Mouse (Mus musculus) thymus, postnatal 4 days (tissue): ENCODE results near the gene Plagl1.
A peak's percentile ranks its signal among the peaks of the same experiment; 100 is the strongest.

ENCODE experiments used
- DNase-seq: peaks from one replicate; pipeline ENCODE4 v3.0.0; 2021

The Plagl1 gene

DNA sequence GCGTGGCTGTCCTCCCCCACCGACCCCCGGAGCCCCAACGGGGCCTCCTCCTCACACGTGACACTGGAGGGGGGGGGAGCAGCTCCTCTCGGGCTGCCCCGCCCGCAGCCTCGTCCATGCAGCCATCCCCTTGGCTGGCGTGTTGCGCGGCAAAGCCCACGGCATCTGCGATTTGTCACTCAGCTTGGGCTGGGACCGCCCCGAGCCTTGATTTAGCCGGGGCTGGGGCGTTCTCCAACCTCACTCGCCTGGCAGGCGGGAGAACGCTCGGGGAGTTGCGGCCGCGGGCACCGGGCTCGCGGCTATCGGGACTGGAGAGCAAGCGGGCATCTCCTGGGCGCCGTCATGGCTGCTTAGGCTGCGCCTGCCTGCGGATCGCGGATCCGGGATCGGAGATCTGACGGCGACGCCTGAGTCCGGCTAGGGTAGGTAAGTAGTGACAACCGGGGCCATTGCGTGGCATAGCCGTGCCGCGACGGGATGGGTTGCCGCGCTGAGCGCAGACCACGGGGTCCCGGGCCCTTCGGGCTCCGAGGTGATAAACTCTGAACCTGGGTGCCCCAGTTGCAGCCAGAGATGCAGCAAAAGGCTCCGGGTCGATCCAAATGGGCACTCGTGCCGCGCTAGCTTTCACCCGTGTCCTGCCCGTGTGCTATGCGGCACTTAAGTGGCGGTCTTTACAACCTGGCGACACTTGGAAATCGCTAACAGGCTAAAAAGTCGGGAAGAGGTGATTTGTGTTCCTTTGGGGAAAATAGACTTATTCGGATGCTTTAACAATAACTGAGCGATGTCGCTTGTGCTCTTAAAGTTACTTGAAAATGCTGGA is 30.5 kb downstream of the Plagl1 start:
- peak; percentile 59 for DNase-seq

DNA sequence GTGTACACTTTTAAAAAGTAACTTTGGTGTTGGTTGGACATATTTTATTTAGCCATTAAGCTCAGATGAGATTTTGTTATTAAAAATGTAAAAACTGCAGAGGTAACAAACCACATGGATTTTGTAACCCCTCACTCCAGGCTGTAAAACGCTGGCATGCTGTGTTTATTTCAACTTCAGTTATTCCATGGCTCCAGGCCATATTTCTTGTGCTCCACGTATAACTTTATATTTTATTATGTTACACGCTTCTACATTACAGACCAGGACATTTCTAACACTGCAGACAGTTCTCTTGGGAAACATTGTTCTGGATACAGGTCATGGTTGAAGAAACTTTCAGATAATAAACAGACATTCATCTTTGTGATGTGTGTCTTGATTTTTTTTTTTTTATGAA is 32.7 kb downstream of the Plagl1 start:
- no peak for DNase-seq

DNA sequence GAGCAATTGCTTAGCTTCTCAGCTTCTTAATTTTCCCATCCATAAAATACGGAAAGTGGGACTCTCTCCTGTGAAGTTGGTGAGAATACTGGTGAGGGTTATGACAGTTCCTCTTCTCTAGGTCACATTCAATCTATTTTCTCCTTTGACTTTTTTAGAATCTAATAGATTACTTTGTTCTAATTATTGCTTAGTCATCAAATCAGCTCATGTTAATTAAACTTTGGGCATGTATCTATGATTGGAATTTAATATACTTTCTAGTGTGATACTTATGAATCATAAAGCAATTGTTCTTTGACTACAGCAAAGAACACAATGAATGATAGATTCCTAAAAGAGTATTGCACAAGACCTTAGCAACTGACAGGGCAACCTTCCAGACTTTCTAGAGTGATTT is 38.6 kb downstream of the Plagl1 start:
- no peak for DNase-seq

DNA sequence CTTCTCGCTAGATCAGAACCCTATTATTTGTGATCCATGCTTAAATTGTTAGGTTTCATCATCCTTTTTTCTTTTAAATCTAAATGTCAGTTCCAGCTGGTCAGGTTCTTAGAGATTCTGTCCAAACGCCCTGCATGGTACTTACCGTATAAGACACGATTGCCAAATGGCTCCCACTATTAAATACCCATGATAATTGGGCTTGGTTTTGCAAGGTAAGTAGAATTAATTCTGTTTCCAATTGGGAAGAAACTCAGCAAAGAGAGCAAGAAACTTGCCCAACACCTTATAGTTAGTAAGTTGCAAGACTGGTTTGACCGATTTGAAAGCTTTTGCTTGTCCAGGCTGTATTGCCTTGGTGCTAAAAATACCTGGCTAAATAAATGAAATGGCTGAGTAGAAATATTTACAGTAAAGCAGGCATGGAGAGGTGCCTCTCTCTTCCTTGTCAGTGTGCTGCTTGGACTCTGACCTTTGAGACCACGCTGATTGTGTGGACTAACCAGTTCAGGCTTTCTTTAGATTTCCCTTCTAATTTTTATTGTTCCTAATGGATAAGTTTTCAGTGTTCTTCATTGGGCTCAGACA is 39.9 kb downstream of the Plagl1 start:
- DNase-seq, result no peak

DNA sequence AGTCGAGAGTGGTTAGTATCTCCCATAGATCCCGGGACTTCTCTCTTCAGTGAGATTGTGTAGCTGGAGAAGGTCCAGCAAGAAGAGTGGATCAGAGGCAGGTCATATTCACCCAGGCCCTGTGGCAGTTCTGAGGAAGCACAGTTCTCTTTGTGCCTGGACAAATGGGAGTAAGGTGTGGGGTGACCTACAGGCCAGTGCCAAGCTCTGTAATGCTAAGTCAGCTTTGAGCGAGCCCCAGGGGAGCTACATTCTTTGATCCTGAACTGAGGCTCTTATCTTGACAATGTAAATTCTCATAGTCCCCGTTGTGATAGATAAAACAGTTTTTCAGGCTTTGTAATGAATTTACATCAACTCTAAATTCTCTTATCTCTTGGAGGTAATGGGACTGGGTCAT is 42.1 kb downstream of the Plagl1 start:
- DNase-seq, result no peak

DNA sequence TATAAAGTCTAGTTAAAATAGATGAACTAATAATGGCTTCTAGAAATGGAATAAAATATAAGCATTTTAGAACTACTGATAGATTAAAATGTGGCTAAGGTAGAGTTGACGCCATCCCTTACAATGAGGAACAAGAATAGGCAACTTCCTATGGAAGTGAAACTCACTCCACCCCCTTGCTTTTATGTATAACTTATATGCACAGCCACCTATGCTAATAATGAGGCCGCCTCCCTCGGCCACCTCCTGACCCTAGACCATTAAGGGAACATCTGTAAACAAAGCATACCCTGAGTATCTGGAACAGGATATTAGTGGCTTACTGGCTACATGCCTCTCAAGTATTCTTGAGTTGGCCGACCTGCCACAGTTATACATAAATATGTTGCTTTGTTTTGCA is 43.5 kb downstream of the Plagl1 start:
- DNase-seq, result no peak

DNA sequence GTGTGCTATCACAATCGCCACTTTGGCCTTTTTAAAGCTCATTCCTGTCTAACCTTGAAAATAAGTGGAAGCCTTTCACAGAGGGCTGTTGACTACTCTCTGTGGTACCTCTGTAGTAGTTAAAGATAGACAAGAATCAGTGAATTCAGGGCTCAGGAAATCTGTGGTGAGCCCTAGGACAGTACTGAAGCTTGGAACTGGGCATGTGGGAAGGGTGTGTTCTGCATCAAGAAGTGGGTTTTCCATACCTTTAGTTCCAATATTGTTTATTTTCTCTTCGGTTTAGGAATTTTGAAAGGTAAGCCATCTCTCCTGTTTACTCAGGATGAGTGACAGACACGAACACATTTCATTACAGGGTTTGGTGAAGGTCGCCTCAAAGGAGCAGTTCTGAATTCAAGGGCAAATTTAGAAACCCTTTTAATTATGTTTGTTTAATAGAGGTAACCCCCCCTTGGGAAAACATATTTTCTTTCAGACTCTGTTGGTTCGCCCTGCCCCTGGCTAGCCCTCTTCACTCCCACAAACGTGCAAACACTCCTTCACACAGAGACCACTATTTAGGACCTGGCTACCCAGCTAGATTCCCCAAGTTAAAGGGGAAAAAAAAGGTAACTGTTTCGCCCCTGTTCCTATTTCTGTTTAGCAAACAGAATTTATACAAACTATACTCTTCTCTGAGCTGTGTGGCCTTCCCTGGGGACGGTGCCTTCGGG is 46.8 kb downstream of the Plagl1 start:
- no peak for DNase-seq

DNA sequence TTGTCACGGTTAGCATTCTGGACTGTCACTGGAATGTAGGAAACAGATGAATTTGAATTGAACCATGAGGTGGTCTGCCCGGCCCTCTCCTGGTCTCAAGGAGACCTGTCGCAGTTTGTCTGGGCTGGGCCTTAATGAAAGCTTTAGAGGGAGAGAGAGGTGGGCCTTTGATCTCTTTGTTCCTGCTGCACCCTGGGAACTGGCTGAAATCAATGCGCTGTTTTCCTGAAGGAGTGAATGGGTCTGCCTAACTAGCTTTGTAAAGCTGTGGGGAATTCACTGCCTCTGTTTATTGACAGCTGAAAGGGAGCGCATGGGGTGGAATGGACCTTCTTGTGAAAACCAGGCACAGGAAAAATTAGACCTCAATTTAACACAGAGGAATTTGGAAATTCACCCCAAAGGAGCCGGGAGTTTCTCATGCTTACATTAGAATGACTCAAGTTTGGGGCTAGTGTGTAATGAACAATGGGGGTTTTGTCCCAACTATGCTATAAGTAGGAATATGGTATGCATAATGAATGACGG is 47.8 kb downstream of the Plagl1 start:
- no peak for DNase-seq

DNA sequence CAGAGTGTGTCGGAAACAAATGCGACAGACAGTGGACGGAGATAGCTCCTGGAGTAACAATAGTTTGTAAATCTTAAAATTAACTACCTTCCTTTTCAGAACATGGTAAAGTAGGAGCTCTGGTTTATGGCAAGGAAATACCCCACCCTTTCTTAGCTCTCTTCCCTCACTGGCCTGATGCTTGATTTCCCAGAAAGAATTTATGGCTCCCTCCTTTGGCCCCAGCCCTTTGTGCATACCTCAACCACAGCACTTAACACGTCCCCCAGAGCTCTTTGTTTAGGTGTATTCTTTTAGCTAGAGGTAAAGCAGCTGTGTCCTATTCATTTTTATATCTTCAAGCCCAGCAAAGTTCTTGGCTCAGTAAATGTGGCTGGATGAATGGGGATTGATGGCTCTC is 48.5 kb downstream of the Plagl1 start:
- DNase-seq, result no peak

DNA sequence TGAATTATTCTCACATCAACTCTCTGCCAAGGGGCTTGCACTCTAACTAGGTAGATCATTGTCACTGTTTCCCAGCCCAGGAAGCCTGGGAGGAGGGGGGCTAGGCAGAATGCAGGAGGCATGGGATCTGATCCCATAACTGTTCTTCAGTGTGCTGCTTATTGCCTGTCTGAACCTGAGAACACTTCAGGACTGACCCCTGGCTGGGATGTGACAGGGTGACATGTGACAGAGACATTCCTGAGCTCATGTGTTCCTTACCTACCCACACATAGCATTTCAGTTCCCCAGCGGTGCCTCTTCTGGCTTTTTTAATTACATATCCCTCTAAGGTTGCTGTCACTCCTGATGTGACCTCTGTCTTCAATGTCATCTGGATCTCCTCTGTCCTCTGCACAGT is 49.5 kb downstream of the Plagl1 start:
- DNase-seq, result no peak

DNA sequence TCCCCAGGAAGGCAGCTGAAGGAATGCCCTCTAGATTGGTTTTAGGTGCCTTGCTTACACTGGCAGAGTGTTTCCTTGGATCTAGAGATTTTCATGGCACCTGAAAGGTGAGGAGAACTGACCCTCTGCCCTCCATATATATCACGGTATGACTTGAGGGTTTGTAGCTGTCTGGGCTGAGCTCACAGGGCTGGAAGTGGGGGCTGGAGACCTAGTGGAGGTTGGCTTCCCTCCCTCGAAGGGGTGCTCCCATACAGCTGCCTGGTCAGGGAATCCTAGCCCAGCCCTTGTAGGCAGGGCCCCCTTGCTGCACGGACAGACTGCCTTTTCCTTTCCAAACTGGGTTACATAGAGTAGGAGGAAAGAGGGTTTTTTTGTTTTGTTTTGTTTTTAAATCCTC is 52.5 kb downstream of the Plagl1 start:
- no peak for DNase-seq

DNA sequence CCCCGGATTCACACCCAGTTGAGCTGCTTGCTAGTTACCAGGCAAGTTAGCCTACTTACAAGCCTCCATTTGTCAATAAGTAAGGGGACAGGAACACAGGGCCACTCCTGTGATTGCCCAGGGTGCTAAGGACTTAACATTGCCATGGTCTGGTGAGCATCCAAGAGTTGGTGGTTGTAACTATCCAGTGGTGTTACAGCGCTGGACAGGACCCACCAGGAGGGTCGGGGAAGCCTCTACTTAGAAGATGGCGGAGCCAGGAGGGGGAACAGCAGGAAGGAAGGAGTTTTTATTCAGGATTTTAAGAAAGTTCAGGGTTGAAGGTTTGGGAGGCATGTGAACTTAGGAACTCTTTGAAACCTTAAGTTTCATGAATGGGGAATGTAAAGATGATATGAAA is 53.3 kb downstream of the Plagl1 start:
- DNase-seq, result no peak

DNA sequence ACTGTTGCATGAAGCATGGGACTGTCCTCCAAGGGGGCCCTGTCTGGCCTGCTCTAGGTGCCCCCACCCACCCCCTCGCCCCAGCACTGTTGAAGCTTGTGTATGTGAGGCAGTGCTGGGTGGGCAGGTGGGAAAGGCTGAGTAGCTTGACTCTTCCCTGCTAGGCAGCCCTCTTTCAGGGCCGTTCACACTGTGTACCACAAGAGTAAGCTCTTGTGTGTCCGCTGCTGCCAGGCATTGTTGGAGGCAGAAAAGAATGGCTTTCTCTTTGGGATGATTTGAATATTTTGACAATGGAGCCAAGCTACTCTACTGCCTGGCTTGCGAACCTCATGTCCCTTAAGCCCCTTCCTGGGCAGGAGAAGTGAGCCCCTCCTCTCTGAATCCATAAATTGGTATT is 54.7 kb downstream of the Plagl1 start:
- DNase-seq, result no peak

DNA sequence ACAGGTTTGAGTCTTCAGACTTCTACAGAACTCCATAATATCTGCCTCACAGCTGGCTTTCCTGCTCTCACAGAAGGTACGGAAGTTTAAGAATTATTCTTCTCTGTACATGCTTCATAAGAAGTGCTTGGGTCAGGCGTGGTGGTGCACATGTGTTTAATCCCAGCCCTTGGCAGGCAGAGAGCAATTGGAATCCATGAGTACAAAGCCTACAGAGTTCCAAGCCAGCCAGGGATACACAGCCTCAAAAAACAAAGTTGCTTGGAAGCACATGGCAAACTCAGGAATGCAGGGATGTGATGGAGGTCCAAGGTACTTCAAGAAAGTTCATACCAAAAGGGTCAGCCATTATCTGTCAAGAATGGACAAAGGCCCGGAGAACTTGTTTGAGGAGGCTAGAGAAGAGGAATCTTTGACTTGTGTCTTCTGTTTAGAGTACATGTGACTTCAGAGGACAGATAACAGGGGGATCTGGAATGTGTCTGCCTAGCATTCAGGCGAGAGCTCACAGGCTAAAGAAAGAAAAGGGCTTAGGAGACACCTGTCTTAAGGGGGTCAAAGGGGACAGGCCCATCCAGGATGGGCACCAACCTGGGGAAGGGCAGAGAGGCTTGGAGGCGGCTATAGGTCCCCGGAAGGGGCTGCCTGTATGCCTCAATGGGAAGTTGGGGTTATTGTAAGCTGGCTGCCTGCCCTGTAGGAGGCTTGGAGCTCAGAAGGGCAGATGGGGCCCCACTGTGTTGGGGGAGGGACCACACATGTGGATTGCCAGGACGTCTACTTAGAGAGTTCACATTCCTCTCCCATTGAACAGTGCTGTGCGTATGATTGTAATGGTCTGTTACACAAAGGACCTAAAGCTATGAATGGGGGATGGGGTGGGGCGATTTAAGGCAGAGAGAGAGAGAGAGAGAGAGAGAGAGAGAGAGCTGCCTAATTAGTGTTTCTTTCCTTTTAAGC is 56.7 kb downstream of the Plagl1 start:
- no peak for DNase-seq

DNA sequence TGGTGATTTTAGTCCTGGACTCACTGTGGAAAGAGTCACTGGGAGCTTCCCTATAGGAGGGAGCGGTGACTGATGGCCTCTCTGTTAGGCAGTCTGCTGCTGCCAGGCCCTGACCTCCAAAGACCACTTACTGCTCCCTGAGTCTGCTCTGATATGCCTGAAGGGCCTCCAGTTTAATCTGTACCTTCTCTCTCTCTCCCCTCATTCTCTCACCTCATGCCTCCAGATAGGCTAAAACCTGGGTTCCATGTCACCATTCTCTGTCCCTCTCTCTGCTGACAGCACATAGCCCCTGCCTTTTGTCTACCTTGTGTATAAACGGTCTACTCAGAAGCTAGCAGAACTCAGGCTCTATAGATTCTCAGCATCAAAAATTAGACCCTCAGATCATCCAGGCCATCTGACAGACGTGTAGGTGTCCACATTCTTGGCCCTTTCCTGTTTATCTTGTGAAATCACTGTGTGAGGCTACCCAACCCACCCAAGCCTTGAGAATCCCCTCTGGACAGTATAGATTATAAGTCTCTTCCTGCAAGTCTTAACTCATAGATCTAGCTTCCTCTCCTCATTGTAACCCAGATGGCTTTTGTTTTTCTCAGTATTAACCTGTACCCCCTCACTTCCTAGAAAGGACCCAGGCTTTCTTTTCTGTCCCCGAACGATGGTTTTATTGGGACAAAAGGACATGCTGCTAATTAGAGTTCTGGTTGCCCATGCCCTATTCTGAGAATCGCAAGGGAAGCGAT is 57.9 kb downstream of the Plagl1 start:
- DNase-seq, result no peak

DNA sequence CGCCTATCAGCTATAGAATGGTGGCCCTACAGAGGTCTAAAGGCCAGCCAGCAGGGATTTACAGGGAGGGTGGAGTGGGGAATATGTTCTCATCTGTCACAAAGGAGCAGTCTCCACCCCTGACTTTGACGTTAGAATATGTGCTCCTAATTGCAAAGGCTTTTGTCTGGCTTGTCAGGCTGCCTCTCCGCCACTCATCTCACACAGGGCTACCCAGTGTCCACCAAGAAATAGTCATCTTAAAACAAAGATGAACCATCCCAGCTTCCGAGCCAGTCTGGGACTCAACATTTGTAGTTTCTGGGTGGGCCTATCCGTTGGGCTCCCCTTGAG is 58.4 kb downstream of the Plagl1 start:
- no peak for DNase-seq

DNA sequence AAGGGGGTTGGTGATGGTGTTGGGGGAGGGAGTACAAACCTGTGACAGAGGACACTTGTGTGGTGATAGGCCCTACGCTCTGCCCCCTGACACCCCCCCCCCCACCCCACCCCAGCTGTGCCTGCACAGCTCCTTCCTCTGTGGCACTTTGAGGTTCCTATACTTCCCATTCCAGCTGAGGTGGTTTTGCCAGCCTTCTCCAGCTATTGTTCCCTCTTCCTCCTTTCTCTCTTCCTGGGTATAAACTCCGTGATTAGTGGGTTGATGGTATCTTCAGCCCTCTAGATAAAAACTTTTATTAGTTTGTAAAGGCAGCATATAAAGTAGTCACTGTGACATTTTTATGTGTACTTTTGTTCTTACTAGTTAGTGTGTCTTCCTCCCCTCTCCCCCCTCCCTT is 59.0 kb downstream of the Plagl1 start:
- DNase-seq, result no peak

DNA sequence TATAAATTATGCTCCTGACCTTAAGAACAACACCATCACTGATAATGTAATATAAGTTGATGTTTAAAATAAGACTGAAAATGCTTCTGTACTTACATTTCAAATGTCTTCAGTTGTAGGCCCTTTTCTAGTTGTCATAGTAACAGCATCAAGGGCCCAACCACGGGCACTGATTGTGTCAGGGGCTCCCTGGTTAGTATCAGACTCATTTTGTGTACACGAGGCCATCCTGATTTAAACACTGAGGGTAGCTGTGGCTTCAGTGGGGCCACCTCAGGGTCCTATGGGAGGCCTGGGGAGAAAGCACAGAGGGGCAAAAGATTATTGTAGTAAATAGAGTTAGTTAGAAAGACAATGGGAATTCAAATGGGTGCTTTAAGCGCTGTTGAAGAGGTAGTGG is 65.5 kb downstream of the Plagl1 start:
- no peak for DNase-seq

DNA sequence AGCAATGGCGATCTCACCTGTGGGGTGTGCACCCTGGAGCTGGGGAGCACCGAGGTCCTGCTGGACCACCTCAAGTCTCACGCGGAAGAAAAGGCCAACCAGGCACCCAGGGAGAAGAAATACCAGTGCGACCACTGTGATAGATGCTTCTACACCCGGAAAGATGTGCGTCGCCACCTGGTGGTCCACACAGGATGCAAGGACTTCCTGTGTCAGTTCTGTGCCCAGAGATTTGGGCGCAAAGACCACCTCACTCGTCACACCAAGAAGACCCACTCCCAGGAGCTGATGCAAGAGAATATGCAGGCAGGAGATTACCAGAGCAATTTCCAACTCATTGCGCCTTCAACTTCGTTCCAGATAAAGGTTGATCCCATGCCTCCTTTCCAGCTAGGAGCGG is 67.0 kb downstream of the Plagl1 start:
- DNase-seq, result peak; percentile 66

DNA sequence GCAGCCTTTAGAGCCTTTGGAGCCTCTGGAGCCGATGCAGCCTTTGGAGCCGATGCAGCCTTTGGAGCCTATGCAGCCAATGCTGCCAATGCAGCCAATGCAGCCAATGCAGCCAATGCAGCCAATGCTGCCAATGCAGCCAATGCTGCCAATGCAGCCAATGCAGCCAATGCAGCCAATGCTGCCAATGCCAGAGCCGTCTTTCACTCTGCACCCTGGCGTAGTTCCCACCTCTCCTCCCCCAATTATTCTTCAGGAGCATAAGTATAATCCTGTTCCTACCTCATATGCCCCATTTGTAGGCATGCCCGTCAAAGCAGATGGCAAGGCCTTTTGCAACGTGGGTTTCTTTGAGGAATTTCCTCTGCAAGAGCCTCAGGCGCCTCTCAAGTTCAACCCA is 67.6 kb downstream of the Plagl1 start:
- DNase-seq, result no peak

DNA sequence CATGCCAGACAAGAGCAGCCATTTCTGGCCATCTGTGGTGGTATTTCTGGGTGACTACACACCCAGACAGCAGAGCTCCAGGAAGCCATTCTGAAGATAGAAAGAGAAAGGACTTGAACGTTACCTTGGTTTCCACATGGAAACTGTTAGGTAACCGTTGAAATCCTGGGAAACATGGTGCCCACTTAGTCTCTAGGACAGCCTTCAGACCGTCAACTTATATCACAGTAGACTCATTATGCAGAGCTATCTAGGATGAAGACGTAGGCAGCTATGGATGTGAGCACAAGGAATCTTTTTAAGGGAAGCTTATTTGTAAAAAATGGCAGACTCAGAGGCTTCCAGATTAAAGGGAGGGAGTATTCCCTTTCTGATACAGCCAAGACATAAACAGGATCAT is 73.5 kb downstream of the Plagl1 start:
- DNase-seq, result no peak

DNA sequence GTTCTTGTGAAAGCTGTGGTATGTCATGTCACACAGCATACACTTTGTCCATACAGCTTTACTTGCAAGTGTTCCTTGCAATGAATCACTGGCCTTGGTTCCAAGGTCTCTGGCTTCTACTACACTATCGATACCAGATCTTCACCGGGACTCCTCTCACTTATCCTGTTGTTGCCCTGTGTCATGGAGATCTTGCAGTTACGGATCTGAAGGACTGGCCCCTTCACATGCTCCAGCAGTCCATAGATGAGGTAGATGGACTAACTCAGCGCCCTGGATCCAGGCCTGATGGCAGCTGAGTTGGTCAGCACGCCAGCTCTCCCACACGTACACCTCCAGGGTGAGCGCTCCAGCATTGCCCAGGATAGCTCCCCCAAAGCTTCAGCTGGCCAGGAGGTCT is 75.0 kb downstream of the Plagl1 start:
- no peak for DNase-seq
